Mouse (Mus musculus) kidney, postnatal 4 days (tissue): Measurements from ENCODE around the gene Mapk8ip1.

Source experiments
- DNase-seq, 2 experiments: peaks; one replicate each; pipeline ENCODE4 v3.0.0; 2021; ENCODE audit warnings: mixed read lengths in 2 of 2

Mapk8ip1 gene

DNA sequence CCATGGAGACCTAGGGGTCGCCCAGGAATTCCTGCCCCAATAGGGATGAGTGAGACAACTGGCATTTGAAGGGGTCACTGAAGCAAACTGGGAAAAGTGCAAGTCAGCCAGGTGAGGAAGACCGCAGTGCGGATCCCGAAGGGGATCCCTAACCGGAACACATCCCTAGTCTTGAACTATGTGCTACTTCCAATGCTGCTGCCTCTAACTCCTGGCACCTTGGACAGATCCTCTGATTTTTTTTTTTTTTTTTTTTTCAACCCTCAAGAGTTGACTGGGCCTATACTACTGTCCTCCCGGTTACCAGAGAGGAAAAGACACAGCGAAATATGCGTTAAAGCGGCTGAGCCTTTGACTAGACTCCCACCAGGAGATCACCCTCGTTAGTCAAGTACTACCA is 11.4 kb downstream of the Mapk8ip1 start:
- DNase-seq = no peak

DNA sequence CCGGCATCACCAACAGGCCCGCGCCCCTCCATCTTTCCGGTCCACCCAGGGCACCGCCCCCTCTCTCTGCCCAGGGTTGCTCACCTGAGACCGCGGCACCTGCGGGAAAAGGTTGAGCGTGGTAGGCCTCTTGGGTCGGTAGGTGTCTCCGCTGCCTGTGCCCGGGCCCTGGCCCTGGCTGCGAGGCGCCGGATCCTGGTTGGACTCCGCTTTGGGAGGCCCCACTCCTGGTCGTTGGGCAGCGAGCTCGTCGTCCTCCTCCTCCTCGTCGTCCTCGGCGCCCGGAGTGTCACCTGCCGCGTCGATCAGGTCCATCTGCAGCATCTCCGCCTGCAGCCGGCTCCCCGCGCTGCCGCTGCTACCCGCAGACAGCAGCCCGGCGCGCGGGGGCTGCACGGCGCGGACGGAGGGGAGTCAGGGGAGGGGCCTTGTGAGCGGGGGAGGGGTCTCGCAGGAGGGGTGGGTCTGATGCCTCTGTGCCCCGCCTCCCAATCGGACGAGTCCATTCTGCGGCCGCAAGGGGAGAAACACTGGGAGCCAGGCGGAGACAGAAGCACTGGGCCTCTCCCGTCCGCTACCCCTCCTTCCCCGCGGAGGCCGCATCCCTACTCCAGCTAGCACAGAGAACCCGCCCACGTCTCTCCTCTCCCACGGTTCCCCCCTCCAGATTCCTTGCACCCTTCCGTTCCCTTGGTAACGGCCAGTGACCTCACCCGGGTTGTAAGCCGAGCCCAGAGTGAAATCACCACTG is 12.0 kb downstream of the Mapk8ip1 start:
- DNase-seq = peak; percentile 92 to 96

- DNase-seq = no peak
These were observed 13.0 kb downstream of the Mapk8ip1 start for GRCm38 (mm10) chr2:92388081-92388517.

DNA sequence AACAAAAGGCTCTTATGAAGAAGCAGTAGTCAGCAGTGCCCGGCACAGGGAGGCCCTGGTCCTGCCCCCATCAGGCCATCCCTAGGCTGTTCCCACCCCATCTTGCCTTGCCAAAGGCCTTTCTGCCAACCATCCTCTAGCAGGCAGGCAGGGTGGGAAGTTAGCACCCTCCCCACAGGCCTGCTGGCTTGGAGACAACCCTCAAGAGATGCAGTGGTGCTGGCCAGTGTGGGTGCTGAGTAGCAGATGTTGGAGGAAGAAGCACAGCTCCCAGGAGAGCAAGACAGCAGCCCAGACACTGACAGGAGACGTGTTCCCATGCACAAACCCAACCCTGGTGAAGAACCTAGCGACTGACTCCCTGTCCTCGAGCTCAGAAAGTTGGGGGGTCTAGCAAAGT is 13.4 kb downstream of the Mapk8ip1 start:
- no peak for DNase-seq

DNA sequence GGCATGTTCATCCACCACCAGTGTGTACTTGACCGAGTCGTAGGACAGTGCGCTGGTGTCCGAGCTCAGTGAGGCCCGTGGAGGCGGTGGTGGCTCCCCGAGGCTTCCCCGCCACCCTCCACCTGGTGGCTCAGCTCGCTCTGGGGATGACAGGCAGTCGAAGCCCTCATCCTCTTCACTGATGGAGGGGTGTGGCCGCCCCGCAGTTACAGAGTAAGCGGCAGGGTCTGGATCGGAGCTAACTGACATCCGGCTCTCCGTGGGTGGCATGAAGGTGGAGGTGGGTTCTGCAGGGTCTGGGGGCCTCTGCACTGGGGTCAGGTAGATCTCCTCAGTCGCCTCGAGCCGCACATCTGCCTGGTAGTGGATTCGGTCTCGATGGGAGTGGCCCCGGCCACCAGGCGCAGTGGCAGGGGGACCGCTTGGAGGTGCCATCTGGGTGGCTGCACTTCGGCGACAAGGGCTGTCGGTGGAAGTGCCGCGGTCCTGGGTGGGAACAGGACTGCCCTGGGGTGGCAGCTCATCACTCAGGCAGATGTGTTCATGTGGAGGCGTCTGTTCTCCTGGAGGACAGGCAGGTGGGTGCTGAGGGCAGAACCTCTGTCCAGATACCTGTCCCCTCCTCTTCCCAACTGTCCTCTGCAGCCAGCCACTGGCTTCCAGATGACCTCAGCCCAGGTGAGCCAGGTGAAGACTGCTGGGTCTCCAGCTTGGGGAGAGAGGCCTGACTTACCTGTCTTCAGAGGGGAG is 14.1 kb downstream of the Mapk8ip1 start:
- no peak for DNase-seq

- DNase-seq = no peak
These were observed 15.7 kb downstream of the Mapk8ip1 start for GRCm38 (mm10) chr2:92385113-92386051.

- no peak for DNase-seq
These were observed 17.0 kb downstream of the Mapk8ip1 start for GRCm38 (mm10) chr2:92384101-92384500.

- no peak for DNase-seq
These were observed 18.3 kb downstream of the Mapk8ip1 start for GRCm38 (mm10) chr2:92382759-92383158.

DNA sequence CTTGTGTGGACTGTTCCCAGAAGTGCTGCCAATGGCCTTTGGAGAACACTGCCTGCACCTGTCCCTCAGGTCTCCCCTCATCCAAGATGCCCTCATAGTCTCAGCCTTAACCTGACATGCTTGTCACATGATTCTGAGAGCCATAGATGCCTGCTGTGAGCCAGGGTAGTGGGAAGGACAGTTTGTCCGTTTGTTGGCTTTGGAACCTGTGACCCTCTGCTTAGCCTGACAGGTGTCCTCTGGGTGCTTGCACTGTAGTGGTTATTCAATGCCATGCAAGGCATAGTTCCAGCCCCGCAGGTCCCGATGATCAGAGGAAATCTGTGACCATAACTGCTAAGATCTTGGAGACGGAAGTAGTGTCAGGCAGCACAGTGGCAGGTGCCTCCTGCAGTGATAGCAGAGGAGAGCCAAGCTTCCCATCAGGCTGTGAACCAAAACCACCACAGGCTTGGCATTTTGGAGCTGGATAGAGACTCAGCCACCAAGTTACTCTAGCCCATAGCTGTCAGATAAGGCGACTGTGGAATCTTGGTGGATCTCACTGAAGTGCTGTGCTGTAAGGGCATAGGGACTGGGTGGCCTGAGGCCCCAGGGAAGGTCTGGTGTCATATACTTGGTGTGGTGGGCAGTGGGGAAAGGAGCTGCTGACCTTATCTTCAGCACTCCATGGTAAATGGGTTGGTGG is 19.0 kb downstream of the Mapk8ip1 start, which contains the start of gene 1700029I15Rik:
Gene 1700029I15Rik, plus strand, starts transcription at position 638 of the 688 bp plus-strand sequence.
- no peak for DNase-seq

DNA sequence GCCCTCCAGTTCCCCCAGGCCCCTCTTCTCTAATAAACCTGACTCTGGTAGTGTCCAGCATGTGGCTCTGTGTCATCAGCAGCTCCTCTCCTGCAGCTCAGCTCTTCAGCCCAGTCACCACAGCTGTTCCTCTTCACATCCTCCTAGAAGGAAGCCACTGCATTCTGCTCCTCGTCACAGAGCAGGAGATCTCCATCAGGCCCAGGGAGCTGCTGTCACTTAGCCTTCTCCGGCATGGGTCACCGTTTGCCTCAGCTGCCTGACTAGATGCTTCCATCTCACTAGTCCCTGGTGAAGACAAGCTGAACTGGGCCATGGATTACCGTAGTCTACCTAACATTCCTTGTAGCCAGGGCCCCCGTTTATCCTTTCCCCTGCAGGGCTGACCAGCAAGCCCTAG is 19.9 kb downstream of the Mapk8ip1 start:
- peak; percentile 45 to 60 for DNase-seq

DNA sequence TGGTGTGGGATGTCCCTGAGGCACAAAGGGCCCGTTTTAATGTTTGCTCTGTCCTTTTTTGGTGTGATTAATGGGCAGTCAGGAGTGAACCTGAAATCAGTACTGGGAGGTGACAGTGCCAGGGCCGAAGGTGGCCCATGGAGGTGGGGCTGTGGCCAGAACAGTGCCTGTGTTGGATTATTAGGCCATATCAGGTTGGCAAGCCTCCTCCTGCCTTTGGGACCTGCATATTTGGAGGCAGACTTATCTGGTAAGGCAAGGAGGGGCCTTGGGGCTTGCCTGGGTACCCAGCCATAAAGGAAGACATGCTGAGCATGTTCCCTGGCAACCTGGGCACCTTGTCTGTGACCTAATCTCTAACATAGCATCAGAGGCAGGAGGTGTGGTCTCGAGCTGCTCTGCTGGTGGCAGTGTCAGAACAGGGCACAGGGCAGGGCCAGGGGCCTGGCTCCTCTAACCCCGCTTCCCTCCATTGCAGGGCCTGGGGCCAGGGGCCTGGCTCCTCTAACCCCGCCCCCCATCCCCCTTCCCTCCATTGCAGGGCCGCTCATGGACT is 20.5 kb downstream of the Mapk8ip1 start:
- DNase-seq = no peak

DNA sequence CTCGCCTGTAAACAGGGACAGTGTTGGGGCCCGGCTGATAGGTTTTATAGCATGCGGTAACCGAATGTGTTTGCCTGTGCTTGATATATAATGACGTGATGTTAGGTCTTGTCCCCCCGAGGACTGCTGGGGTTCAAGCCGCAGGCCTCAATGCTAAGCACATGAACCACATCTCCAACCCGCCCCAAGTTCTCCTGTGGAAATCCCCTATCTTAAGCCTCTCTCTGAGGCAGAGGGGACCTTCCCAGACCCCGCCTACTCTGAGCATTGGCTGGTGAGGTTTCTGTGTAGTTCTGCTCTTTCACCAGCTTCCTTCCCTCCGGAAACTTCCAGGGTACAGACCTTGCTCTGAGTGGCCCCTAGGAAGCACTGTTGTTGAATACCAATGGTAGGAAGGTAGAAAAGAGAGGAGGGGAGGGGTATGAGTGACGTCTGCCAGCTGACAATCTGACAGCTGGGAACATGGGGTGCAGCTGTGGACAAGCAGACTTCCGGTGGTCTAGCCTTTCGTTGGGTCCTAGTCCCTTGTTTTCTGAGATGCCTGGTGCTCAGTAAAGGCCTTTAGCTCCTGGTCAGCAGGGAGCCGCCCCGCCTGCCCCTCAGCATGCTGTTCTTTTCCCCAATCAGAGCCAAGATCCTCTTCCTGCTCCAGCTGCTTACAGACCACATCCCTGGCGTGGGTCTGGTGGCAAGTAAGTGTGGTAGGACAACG is 21.1 kb downstream of the Mapk8ip1 start:
- no peak for DNase-seq

DNA sequence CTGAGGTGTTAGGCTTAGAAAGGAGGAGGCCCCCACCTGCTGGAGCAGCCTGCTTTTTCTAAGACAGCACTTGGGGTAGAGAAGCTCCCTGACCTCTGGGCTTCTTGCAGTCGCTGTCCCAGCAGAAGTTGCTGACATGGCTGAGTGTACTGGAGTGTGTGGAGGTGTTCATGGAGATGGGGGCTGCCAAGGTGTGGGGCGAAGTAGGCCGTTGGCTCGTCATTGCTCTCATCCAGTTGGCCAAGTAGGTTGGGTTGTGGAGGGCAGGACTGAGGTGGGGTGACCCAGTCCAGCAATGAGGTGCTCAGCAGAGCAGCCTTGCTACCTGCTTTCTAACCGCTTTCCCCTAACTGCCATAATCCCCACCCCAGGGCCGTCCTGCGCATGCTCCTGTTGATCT is 23.7 kb downstream of the Mapk8ip1 start:
- no peak for DNase-seq

- no peak for DNase-seq
These were observed 24.8 kb downstream of the Mapk8ip1 start for GRCm38 (mm10) chr2:92376300-92376699.

GRCm38 (mm10) chr2:92375788-92376187 is 25.3 kb downstream of the Mapk8ip1 start:
- DNase-seq = no peak

DNA sequence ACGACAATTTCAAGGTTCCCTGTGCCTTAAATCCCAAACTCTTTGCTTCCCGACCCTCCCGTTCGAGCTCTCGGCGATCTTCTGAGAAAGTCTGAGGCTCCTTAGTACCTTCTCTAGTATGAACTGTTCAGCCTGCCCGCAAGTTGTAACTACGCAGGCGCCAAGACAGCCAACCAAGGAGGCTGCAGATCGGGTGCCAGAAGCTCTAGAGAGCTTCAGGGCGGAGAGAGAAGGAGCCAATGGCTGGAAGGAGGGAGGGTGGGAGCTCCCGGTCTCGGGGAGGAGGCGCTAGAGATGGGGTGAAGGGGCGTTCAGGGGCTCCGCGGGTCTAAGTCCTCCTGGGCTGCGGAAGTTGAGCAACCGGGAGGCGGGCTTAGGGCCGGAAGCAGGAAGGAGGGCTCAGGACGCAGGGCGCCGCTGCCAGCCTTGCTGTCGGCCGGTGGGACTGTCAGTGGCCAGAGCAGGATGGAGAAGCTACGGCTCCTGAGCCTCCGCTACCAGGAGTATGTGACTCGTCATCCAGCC is 25.9 kb downstream of the Mapk8ip1 start:
- peak; percentile 94 to 97 for DNase-seq

DNA sequence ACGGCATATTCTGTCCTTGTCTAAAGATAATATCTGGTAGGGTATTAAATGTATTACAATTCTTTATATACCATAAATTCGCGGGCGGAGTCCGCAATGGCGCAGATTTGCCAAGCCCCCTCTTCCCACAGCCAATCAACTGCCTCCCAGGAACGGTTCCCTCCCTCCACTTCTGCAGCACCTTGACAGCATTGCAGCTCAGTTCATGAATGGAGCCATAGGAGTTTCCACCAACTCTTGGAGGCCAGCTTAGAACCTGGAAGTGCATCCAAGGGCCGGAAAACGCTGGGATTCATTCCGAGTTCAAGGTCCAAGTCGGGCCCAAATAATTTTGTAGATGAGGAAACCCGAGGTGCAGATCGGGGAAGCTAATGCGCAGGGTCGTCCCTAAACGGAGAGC is 26.5 kb downstream of the Mapk8ip1 start, which contains the start of the genes Pex16 and Large2:
Gene Pex16, plus strand, starts transcription at position 163 of the 400 bp plus-strand sequence.
Gene Large2, minus strand, starts transcription at position 356 of the 400 bp plus-strand sequence.
- DNase-seq = peak; percentile 49 to 69

DNA sequence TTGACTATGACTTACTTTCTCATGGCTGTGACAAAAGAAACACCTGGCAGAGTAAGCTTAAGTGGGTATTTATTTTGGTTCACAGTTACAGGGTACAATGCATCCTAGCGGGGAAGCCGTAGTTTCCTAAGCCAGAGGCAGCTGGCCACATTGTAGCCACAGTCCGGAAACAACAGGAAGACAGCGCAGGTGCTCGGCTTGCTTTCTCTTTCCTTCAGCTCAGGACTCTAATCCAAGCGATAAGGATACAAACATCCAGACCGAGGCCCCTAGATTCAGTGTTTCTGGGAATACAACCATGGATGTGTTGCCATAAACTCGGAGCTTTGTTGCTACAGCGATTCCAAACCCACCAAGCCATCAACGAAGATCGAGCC is 27.6 kb downstream of the Mapk8ip1 start:
- DNase-seq = no peak

GRCm38 (mm10) chr2:92372767-92373436 is 28.2 kb downstream of the Mapk8ip1 start:
- DNase-seq = peak; percentile 63 to 75
